In genomic region chr15:80004644-80005340, GRCm38 (mm10) we compare ENCODE assay signal across 8 mouse cellular contexts. TPM values are rescaled to one million over a fixed set of nuclear protein-coding genes. Genes with fewer than 3 reads are reported as not detected.
DNase-seq lines count a peak whose midpoint lies in the region; TF ChIP-seq lines count a peak whose summit lies in the region.

No protein-coding gene starts in this region.

- TF ChIP-seq POLR2A in cerebellum, adult 2 months (IDR thresholded peaks at IDR 0.05; ENCODE audit: borderline replicate concordance, insufficient read depth, low read length), result no peak

- H3K4me3 ChIP-seq in gastrocnemius, adult 2 months, result peak overlapping the region; percentile 81
- H3K4me3 ChIP-seq in cerebellum, adult 2 months (replicated peaks; ENCODE audit: insufficient read depth, low read depth, low read length), result no peak overlapping the region

- no peaks in the 10 kb centered on the region for H3K4me1 ChIP-seq in cerebellum, adult 2 months (ENCODE audit: control insufficient read depth, insufficient read depth, low read length)

- H3K27me3 ChIP-seq in cerebellum, adult 2 months (ENCODE audit: control insufficient read depth, insufficient read depth, low read length), result no peaks in the 10 kb centered on the region

- peak; percentile 77 for DNase-seq in gastrocnemius, adult 2 months
- DNase-seq in gastrocnemius, adult 18-20 months (ENCODE audit: low spot score), result no peak
- peak; percentile 79 to 88 for DNase-seq in heart, adult 9 months (ENCODE audit: low spot score in 2 of 2)
- DNase-seq in kidney, adult 8-10 months, result peak; percentile 81 to 87
- DNase-seq in lung, postnatal 4 days, result peak; percentile 72 to 88
- DNase-seq in cerebellum, adult 2 months, result no peak
- DNase-seq in adrenal gland, adult 8-10 months, result no peak
- no peak for DNase-seq in spleen, postnatal 4 days (ENCODE audit: low spot score in 2 of 2)

- no peak for TF ChIP-seq CTCF in gastrocnemius, adult 2 months (IDR thresholded peaks at IDR 0.05)
- no peak for TF ChIP-seq CTCF in cerebellum, adult 2 months (IDR thresholded peaks at IDR 0.05; ENCODE audit: borderline replicate concordance, insufficient read depth, low read depth, low read length)

- intact Hi-C loops in gastrocnemius, adult 2 months (cut with DNase I), result no loop called here

- peak overlapping the region; percentile 94 for H3K27ac ChIP-seq in gastrocnemius, adult 2 months
- no peak overlapping the region for H3K27ac ChIP-seq in cerebellum, adult 2 months (ENCODE audit: insufficient read depth, low read length)

- WGBS in cerebellum, adult 2 months, result 28% methylated on average over 14 of the region's 14 CpGs

RNA-seq across cellular contexts. Expression of gene Pdgfb, which starts 10.0 kb away (rescaled TPM):
- 10 to 100 TPM; 14.3 to 17.3 TPM for total RNA-seq in gastrocnemius, adult 2 months (2021)
- 10 to 100 TPM; 12.9 to 22.1 TPM for total RNA-seq in gastrocnemius, adult 18-20 months (2021)
- polyA plus RNA-seq in cerebellum, adult 2 months (2012; rRNA removed), result 15.4 and 16.0 TPM in 2 replicates
- total RNA-seq in adrenal gland, adult 8-10 months (2022), result 10 to 100 TPM; 42.7 to 52.9 (median 43.2) TPM

RNA-seq across cellular contexts. Expression of gene Cbx7, which starts 33.9 kb away (rescaled TPM):
- total RNA-seq in gastrocnemius, adult 2 months (2021), result 10 to 100 TPM; 18.9 to 19.6 TPM
- 10 to 100 TPM; 20.5 to 22.9 TPM for total RNA-seq in gastrocnemius, adult 18-20 months (2021)
- 89.6 and 96.3 TPM in 2 replicates for polyA plus RNA-seq in cerebellum, adult 2 months (2012; rRNA removed)
- 10 to 100 TPM; 27.5 to 51.1 (median 40.9) TPM for total RNA-seq in adrenal gland, adult 8-10 months (2022)

Comparison
In these comparisons a context has a peak if more than half of its experiments do, and no peak if none do; other contexts are left out.
1. DNase-seq: peak in gastrocnemius, adult 2 months (single experiment), heart, adult 9 months (2 of 2), kidney, adult 8-10 months (2 of 2) and lung, postnatal 4 days (2 of 2); none in gastrocnemius, adult 18-20 months (single experiment), cerebellum, adult 2 months (0 of 2), adrenal gland, adult 8-10 months (single experiment) and spleen, postnatal 4 days (0 of 2).